Mouse (Mus musculus) adrenal gland, adult 18-20 months (tissue): ENCODE data around the gene Gm21992. TPM values are rescaled to one million over a fixed set of nuclear protein-coding genes. Genes with fewer than 3 reads are reported as not detected.
A peak's percentile ranks its signal among the peaks of the same experiment; 100 is the strongest.

Source experiments
- DNase-seq, 2 experiments: peaks; one replicate each; pipeline ENCODE4 v3.0.0; 2021 to 2022; ENCODE audit warnings: low spot score in 2 of 2
- total RNA-seq, 2 experiments: library from RNA; stranded (reverse); gene quantifications; 1 replicate in 1 of 2; 2 replicates in 1 of 2; pipeline ENCODE4 v1.2.3; 2021

Gm21992 gene
- total RNA-seq, 2 experiments from 2014 or later: 28.1 to 30.6 TPM

GRCm38 (mm10) chr19:4756193-4756911, 55.1 kb downstream of the Gm21992 start, which contains the start of gene Rbm4b:
Rbm4b (plus strand) TSS chr19:4756497.
- DNase-seq: peak; percentile 96 to 97

GRCm38 (mm10) chr19:4755565-4756192, 55.7 kb downstream of the Gm21992 start:
- peak; percentile 87 to 90 for DNase-seq

- DNase-seq: no peak
Observed at GRCm38 (mm10) chr19:4749975-4750374, 61.4 kb downstream of the Gm21992 start.

DNA sequence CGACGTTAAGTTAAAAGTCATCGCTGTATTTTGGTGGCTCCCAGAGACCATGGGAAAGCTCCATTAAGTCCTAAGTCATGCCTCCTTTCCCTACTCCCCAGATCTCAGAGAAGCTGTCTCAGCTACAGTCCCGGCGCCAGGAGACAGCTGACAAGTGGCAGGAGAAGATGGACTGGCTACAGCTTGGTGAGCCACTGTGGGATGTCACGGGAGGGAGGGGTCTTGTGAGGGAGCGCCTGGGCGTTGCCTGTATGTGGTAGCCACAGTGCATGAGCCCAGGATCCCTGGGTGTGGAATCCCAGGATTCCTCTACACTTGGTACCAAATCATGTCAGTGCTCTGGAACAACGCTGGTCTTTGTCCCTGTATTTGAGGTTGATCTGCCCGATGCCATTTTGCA, 62.9 kb downstream of the Gm21992 start:
- no peak for DNase-seq

DNA sequence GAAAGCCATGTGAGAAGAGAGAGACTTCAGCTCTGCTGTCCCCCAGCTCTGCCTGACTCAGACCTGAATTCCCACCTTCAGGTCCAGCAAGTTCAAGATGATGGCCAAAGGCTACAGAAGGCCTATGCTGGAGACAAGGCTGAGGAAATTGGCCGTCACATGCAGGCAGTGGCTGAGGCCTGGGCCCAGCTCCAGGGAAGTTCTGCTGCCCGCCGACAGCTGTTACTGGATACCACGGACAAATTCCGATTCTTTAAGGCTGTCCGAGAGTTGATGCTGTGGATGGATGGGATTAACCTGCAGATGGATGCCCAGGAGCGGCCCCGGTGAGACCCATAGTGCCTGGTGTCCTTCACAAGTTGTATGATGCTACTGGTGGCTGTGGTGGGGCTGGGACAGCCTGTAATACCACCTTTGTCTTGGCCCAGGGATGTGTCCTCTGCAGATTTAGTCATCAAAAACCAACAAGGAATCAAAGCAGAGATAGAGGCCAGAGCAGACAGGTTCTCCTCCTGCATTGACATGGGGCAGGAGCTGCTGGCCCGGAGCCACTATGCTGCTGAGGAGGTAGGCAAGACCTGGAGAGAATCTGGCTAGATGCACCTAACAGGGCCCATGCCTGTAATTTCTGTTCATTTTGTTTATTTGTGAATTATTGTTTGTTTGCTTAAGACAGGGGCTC, 63.6 kb downstream of the Gm21992 start:
- DNase-seq: no peak

DNA sequence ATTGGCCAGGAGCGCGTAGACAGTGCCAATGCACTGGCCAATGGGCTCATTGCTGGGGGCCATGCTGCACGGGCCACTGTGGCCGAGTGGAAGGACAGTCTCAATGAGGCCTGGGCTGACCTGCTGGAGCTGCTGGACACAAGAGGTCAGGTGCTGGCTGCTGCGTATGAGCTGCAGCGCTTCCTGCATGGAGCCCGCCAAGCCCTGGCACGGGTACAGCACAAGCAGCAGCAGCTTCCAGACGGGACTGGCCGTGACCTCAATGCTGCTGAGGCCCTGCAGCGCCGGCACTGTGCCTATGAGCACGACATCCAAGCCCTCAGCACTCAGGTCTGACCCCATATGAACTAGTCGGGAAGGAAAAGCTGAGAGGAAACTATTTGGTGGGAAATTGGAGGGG, 64.8 kb downstream of the Gm21992 start:
- DNase-seq: peak in 1 of 2 experiments; percentile 33

DNA sequence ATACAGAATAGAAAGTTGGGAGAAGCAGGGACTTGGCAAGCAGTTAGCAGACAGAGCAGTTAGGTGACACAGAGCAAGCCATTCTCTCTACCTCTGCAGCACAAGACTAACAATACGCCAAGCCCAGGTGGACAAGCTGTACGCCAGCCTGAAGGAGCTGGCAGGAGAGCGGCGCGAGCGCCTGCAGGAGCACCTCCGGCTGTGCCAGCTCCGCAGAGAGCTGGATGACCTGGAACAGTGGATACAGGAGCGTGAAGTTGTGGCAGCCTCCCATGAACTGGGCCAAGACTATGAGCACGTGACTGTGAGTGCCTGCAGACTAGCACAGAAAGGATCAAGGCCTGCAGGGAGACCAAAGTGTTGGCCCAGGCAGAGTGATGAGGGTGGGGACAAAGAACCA, 65.7 kb downstream of the Gm21992 start:
- no peak for DNase-seq

DNA sequence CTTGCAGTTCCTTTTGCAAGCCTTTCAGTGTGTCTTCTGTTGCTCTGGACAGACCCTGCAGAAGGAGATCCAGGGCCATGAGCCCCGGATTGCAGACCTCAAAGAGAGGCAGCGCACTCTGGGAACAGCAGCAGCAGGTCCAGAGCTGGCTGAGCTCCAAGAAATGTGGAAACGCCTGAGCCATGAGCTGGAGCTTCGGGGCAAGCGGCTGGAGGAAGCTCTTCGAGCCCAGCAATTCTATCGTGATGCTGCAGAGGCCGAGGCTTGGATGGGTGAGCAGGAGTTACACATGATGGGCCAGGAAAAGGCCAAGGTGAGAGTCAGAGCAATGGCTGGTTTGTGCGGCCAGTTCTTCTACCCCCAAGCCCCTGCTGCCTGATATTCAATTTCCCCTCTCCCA, 66.4 kb downstream of the Gm21992 start:
- DNase-seq: peak; percentile 43 to 46

DNA sequence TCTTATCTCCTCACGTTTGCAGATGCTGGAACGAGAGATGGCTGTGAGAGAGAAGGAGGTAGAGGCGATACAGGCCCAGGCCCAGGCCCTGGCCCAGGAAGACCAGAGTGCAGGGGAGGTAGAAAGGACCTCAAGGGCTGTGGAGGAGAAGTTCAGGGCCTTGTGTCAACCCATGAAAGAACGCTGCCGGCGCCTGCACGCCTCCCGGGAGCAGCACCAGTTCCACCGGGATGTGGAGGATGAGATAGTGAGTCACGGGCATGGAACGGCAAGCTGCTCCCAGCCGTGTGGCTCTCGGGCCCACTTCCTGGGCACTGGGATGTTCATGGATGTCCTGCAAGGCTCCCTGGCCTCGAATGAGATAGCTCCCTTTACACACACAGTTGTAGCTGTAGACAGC, 67.4 kb downstream of the Gm21992 start:
- DNase-seq: no peak

DNA sequence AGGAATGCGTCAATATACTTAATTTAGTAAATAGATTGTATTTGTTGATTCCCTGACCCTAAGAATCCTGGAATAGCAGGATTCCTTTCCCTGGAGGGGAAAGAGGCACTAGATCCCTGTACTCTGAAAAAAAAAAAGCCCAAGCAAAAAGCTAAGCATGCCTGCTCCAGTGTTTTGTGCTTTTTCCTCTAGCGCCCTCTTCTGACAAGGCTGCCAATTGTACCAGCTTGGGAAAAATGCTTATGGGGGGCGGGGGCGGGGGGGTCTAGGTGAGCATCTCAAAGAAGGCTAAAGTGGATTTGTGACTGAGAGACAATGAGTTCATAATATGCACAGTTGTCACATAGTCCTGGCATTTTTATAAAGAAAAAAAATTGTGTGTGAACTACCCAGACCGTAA, 67.9 kb downstream of the Gm21992 start:
- no peak for DNase-seq

DNA sequence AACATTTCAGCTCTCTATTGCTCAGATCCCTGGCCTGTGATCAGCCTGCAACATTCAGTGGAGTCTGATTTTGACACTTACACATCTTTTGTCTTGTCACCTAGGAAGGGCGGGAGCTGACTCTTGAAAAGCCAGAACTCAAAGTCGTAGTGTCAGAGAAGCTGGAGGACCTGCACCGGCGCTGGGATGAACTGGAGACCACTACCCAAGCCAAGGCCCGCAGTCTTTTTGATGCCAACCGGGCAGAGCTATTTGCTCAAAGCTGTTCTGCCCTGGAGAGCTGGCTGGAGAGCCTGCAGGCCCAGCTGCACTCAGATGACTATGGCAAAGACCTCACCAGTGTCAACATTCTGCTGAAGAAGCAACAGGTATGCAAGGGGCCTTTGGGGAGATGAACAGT, 69.2 kb downstream of the Gm21992 start:
- DNase-seq: no peak

- DNase-seq: no peak
Observed at GRCm38 (mm10) chr19:4741482-4741881, 69.9 kb downstream of the Gm21992 start.

DNA sequence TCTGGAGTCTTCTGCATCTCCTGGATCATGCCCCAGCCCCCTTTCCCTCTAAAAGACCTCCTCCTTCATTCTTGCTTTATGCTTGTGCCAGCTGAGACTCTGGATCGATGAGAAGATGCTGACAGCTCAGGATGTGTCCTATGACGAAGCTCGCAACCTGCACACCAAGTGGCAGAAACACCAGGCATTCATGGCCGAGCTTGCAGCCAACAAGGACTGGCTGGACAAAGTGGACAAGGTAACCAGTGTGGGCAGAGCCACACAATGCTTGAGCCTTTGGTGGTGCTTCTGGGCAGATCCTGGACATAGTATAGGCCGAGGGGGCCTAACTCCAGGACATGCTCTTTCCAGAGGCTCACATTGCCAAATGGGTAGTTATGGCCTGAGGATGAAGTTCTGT, 71.7 kb downstream of the Gm21992 start:
- DNase-seq: no peak

DNA sequence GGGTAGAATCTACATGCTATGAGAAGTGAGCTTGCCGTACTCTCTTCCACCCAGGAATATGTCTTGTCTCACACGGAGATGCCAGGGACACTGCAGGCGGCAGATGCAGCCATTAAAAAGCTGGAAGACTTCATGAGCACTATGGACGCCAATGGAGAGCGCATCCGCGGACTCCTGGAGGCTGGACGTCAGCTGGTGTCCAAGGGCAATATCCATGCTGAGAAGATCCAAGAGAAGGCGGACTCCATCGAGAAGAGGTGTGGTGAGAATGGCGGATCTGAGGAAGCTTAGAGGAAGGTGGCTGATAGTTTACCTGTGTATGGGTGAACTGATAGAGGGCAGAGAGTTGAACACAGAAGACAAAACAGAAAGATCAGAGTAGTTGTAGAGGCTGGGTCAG, 72.4 kb downstream of the Gm21992 start:
- DNase-seq: no peak

- DNase-seq: no peak
Observed at GRCm38 (mm10) chr19:4737866-4738265, 73.5 kb downstream of the Gm21992 start.

- no peak for DNase-seq
Observed at GRCm38 (mm10) chr19:4733052-4733451, 78.4 kb downstream of the Gm21992 start.

GRCm38 (mm10) chr19:4729186-4729585, 82.2 kb downstream of the Gm21992 start:
- no peak for DNase-seq

- DNase-seq: no peak
Observed at GRCm38 (mm10) chr19:4720671-4721244, 90.7 kb downstream of the Gm21992 start.

GRCm38 (mm10) chr19:4720112-4720511, 91.3 kb downstream of the Gm21992 start:
- no peak for DNase-seq

- no peak for DNase-seq
Observed at GRCm38 (mm10) chr19:4719351-4719764, 92.1 kb downstream of the Gm21992 start.

DNA sequence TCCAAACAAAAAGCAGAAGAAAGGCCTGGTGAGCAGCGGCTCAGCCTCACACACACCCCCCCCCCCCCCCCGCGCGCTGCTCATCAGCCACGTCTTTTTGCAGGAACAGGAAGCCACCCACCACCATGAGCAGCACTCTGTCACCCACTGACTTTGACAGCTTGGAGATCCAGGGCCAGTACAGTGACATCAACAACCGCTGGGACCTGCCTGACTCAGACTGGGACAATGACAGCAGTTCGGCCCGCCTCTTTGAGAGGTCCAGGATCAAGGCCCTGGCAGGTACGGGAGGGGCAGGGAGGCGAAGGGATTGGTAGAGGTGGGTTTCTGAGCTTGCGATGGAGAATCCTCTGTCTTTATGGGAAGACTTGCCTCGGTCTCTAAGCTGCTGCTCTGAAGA, 92.7 kb downstream of the Gm21992 start:
- no peak for DNase-seq

DNA sequence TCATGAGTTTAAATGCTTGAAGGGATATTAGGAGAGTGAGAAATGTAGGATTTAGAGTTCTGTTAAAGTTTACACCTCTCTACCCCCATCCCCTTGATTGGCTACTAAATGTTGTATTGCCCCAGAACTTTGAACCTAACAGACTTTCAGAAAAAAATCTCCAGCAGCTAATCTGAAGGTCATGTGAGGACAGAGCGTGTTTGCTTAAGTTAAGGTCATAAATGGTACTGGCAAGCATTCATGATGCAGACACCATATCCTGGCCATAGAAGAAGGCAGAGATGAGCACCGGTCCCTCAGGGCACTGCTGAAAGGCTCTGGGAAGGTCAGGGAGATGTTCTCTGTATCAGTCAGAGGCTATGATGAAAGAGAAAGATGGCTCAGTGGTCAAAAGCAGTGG, 94.1 kb downstream of the Gm21992 start:
- no peak for DNase-seq
